Mouse (Mus musculus) embryonic fibroblast, embryonic 13.5 days (primary cell): ENCODE results near the gene Ost4.

Experiments
- CTCF ChIP-seq: IDR thresholded peaks from 2 replicates; pipeline ENCODE4 v1.5.1; 2011; ENCODE audit warnings: mild to moderate bottlenecking, control low read depth, low read length, moderate library complexity, borderline replicate concordance; ENCODE audit not compliant: insufficient read depth
- POLR2A ChIP-seq: IDR thresholded peaks from 2 replicates; pipeline ENCODE4 v1.6.1; 2011; ENCODE audit warnings: low read depth, mild to moderate bottlenecking, control low read depth, low read length, moderate library complexity

GRCm38 (mm10) chr5:30867712-30868111 lies 39.9 kb downstream of the Ost4 start, which contains the start of gene Tmem214:
- TF ChIP-seq POLR2A (no peak), CTCF (no peak)
